Mouse (Mus musculus): ENCODE measurements around the gene Eif4h.

GRCm38 (mm10) chr5:134622069-134622468 is 17.2 kb downstream of the Eif4h start:
- TF ChIP-seq POLR2A (IDR thresholded peaks at IDR 0.05; ENCODE audit: borderline replicate concordance, extremely low read depth, insufficient read depth, insufficient read length, poor library complexity, severe bottlenecking) (no peak), CTCF (IDR thresholded peaks at IDR 0.05; ENCODE audit: borderline replicate concordance, extremely low read depth, insufficient read depth, insufficient read length) (no peak)
